Mouse (Mus musculus) midbrain, embryonic 14.5 days (tissue): ENCODE results near the gene Ccm2l. TPM values are rescaled to one million over a fixed set of nuclear protein-coding genes. Genes with fewer than 3 reads are reported as not detected.

Experiments used
- ATAC-seq: fragments of 200-750 bp; cut with Nextera tagmentation; 2 replicates; pipeline ENCODE4 v1.8.0; 2017; ENCODE audit warnings: moderate number of reproducible peaks, moderate library complexity; ENCODE audit not compliant: low FRiP score, low TSS enrichment
- DNase-seq: peaks from one replicate; pipeline ENCODE4 v3.0.0-alpha.2; 2015
- H3K27ac ChIP-seq: fragments of 300-500 bp; sonication (generic); replicated peaks from 2 replicates; pipeline ENCODE4 v1.5.1; 2014; ENCODE audit warnings: mild to moderate bottlenecking, low read depth, low read length, moderate library complexity
- H3K27me3 ChIP-seq: fragments of 300-500 bp; sonication (generic); 2 replicates; pipeline ENCODE4 v1.6.1; 2014; ENCODE audit warnings: low read length, control low read depth, mixed read lengths; ENCODE audit not compliant: control insufficient read depth, insufficient read depth
- H3K36me3 ChIP-seq: fragments of 300-500 bp; sonication (generic); 2 replicates; pipeline ENCODE4 v1.6.1; 2014; ENCODE audit warnings: low read length, control low read depth; ENCODE audit not compliant: control insufficient read depth, insufficient read depth
- H3K4me1 ChIP-seq: fragments of 300-500 bp; sonication (generic); 2 replicates; pipeline ENCODE4 v1.6.1; 2014; ENCODE audit warnings: mild to moderate bottlenecking, antibody characterized with exemption, low read length, control low read depth; ENCODE audit not compliant: control insufficient read depth, insufficient read depth
- H3K4me2 ChIP-seq: fragments of 300-500 bp; sonication (generic); 2 replicates; pipeline ENCODE4 v1.6.1; 2014; ENCODE audit warnings: mild to moderate bottlenecking, low read length, moderate library complexity
- H3K4me3 ChIP-seq: fragments of 300-500 bp; sonication (generic); replicated peaks from 2 replicates; pipeline ENCODE4 v1.5.1; 2014; ENCODE audit warnings: low read depth, low read length
- H3K9ac ChIP-seq: fragments of 300-500 bp; sonication (generic); replicated peaks from 2 replicates; pipeline ENCODE4 v1.6.1; 2014; ENCODE audit warnings: mild to moderate bottlenecking, low read length, moderate library complexity
- H3K9me3 ChIP-seq: fragments of 300-500 bp; sonication (generic); 2 replicates; pipeline ENCODE4 v1.6.1; 2016; ENCODE audit warnings: low read length, control low read depth, mixed read lengths; ENCODE audit not compliant: control insufficient read depth
- WGBS: fragments of 180-500 bp; shearing (Covaris S2); extraction: QIAGEN DNeasy Blood & Tissue Kit; methylation state at CpG from one replicate; pipeline ENCODE4 v1.1.7; 2014; 5-methylcytosine and 5-hydroxymethylcytosine counted together
- polyA plus RNA-seq: library from polyadenylated mRNA; unstranded; fragments of >200 nt; fragmentation: Nextera tagmentation; extraction: Ambion mirVana; gene quantifications from 2 replicates; pipeline ENCODE4 v1.2.1, GENCODE M21; 2014

The Ccm2l gene
- polyA plus RNA-seq, 1 experiment from 2014 or later: 2.0 TPM

GRCm38 (mm10) chr2:153047828-153048465 lies 17.8 kb upstream of the Ccm2l start:
- 0 out of 2 replicates have a peak, but pooled peaks cover under 1% of the 10 kb centered on the region for H3K36me3 ChIP-seq
- H3K27me3 ChIP-seq: peaks cover 16% of the 10 kb centered on the region; the same call in 1 of the 2 replicates
- peaks cover 18% of the 10 kb centered on the region; the same call in 1 of the 2 replicates for H3K4me1 ChIP-seq
- no peak for ATAC-seq
- H3K4me2 ChIP-seq: no peak overlapping the region
- H3K9ac ChIP-seq: no peak overlapping the region
- 39% methylated on average over 17 of the region's 17 CpGs for WGBS
- peak; percentile 66 for DNase-seq
- no peaks in the 10 kb centered on the region for H3K9me3 ChIP-seq
- H3K27ac ChIP-seq: 0 out of 2 replicates have a peak overlapping the region, but pooled peaks have one; percentile 53
- H3K4me3 ChIP-seq: no peak overlapping the region

GRCm38 (mm10) chr2:153049288-153049996 lies 16.3 kb upstream of the Ccm2l start:
- H3K4me2 ChIP-seq: no peak overlapping the region
- DNase-seq: peak; percentile 69
- H3K27me3 ChIP-seq: peaks cover 16% of the 10 kb centered on the region; the same call in 1 of the 2 replicates
- peaks cover 18% of the 10 kb centered on the region; the same call in 1 of the 2 replicates for H3K4me1 ChIP-seq
- peaks cover 8% of the 10 kb centered on the region for H3K36me3 ChIP-seq
- WGBS: 39% methylated on average over 9 of the region's 9 CpGs
- peak overlapping the region; percentile 53 for H3K27ac ChIP-seq
- ATAC-seq: peak; percentile 59
- H3K9ac ChIP-seq: no peak overlapping the region
- H3K9me3 ChIP-seq: no peaks in the 10 kb centered on the region
- no peak overlapping the region for H3K4me3 ChIP-seq

DNA sequence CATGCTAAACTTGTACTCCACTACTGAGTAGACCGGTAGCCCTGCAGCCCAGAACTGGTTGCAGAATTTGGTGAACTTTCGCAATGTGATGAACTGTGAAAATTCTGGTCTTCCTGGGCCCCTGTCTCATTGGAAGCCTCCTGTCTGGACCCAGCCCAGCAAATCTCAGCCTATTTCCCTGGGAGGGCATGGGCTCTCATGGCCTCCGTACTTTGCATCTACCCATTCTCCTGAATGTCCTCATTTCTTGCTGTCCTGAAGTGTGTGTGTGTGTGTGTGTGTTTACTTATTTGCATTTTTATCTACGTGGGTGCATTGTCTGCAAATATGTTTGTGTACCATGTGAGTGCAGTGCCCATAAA lies 15.8 kb upstream of the Ccm2l start:
- DNase-seq: no peak
- H3K27ac ChIP-seq: no peak overlapping the region
- no peak overlapping the region for H3K9ac ChIP-seq
- H3K4me2 ChIP-seq: no peak overlapping the region
- H3K9me3 ChIP-seq: no peaks in the 10 kb centered on the region
- peaks cover 18% of the 10 kb centered on the region; the same call in 1 of the 2 replicates for H3K4me1 ChIP-seq
- H3K4me3 ChIP-seq: no peak overlapping the region
- 87% methylated on average over 4 of the region's 4 CpGs for WGBS
- H3K27me3 ChIP-seq: peaks cover 16% of the 10 kb centered on the region; the same call in 1 of the 2 replicates
- ATAC-seq: no peak
- peaks cover 14% of the 10 kb centered on the region for H3K36me3 ChIP-seq

DNA sequence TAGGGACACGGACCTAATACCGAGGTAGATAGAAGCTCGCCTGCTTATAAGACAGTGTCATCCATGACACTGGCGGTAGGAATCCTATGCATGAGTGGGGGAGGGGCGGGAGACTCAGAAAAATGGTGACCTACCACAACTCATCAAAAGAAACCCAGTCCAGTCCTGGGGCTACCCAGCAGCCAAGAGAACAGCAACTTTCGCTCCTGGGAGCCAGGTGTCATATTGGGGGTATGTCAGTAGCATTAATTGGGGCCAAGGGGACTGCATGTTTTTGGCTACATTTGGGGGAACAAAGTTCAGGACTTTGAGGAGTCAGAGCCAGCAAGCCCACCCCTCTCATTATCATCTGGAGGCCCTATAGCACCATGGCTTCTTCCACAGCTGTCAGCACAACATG lies 14.7 kb upstream of the Ccm2l start:
- DNase-seq (no peak), ATAC-seq (no peak)
- peaks cover 20% of the 10 kb centered on the region for H3K36me3 ChIP-seq
- WGBS: 86% methylated on average over 6 of the region's 6 CpGs
- no peak overlapping the region for H3K27ac ChIP-seq
- no peak overlapping the region for H3K4me3 ChIP-seq
- peaks cover 15% of the 10 kb centered on the region; the same call in 1 of the 2 replicates for H3K4me1 ChIP-seq
- no peak overlapping the region for H3K4me2 ChIP-seq
- no peak overlapping the region for H3K9ac ChIP-seq
- peaks cover 16% of the 10 kb centered on the region; the same call in 1 of the 2 replicates for H3K27me3 ChIP-seq
- no peaks in the 10 kb centered on the region for H3K9me3 ChIP-seq

DNA sequence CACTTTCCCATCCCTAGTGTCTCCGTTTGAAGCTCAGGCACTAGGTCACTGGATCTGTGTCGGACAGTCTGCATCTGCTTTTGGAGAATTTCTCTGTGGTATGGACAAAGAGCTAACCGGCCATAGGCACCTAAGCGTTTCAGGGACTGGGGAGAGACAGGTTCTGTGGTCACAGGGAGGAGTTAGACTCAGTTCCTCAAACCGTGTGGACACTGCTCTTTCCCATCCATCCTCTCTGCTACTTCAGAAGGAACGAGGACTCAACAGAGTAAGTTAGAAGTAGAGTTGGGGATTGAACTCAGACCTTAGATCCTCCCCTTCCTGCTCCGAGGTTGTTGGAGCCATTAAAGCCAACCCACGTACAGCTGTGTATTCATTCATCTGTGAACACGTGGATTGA lies 14.2 kb upstream of the Ccm2l start:
- Histone ChIP-seq H3K27ac (no peak overlapping the region), H3K4me3 (no peak overlapping the region), H3K4me2 (no peak overlapping the region), H3K9ac (no peak overlapping the region), H3K9me3 (no peaks in the 10 kb centered on the region), H3K36me3 (peaks cover 24% of the 10 kb centered on the region), H3K27me3 (peaks cover 16% of the 10 kb centered on the region; the same call in 1 of the 2 replicates), H3K4me1 (peaks cover 13% of the 10 kb centered on the region; the same call in 1 of the 2 replicates)
- ATAC-seq (no peak), DNase-seq (no peak)
- 82% methylated on average over 9 of the region's 9 CpGs for WGBS

DNA sequence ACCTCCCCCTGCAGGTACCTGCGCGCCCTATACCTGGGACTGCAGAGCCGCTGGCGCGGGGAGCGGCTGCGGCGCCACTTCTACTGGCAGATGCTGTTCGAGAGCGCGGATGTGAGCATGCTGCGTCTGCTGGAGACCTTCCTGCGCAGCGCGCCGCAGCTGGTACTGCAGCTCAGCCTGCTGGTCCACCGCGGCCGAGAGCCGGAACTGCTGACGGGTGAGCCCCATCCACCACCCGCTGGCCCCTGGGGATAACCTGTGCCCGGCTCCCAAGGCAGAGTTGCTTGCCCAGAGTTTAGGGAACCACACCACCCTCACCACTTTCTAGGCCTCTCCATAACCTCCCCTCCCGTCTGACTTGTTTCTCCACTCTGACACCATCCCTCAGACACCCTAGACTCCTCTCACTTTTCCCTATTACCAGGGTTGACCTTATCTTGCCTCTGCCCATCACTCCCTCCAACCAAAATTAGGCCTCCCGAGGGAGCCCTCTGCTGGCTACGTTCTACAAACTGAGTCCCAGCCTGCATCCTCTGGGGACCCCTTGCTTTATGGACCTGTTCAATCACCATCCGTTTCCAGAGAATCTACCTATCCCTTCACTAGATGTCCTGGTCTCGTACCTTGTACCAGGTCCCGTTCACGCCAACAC lies 12.9 kb upstream of the Ccm2l start:
- Histone ChIP-seq H3K36me3 (peaks cover 25% of the 10 kb centered on the region), H3K9ac (no peak overlapping the region), H3K27ac (no peak overlapping the region), H3K9me3 (no peaks in the 10 kb centered on the region), H3K4me1 (peaks cover 12% of the 10 kb centered on the region; the same call in 1 of the 2 replicates), H3K4me3 (no peak overlapping the region), H3K4me2 (no peak overlapping the region), H3K27me3 (peaks cover 16% of the 10 kb centered on the region; the same call in 1 of the 2 replicates)
- ATAC-seq (no peak), DNase-seq (peak; percentile 49)
- 12% methylated on average over 30 of the region's 30 CpGs for WGBS

DNA sequence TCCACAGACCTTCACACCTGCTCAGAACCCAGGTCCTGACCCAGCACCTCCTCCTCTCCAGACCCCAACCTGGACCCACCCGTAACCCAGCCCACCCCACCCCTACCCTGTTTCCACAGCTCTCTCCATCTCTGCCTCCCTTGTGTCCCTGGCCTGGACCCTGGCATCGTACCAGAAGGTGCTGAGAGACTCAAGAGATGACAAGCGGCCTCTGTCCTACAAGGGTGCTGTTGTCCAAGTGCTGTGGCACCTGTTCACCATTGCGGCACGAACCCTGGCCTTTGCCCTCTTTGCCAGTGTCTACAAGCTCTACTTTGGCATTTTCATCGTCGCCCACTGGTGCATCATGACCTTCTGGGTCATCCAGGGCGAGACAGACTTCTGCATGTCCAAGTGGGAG lies 11.9 kb upstream of the Ccm2l start:
- no peak for ATAC-seq
- no peak overlapping the region for H3K9ac ChIP-seq
- WGBS: 89% methylated on average over 8 of the region's 8 CpGs

GRCm38 (mm10) chr2:153055270-153055920 lies 10.4 kb upstream of the Ccm2l start:
- no peak for ATAC-seq

More for the DNA sequence above, 11.9 kb upstream of the Ccm2l start:
- H3K4me1 ChIP-seq: peaks cover 8% of the 10 kb centered on the region; the same call in 1 of the 2 replicates
- no peaks in the 10 kb centered on the region for H3K9me3 ChIP-seq
- H3K27me3 ChIP-seq: peaks cover 16% of the 10 kb centered on the region; the same call in 1 of the 2 replicates
- no peak for DNase-seq
- H3K27ac ChIP-seq: no peak overlapping the region
- H3K36me3 ChIP-seq: peaks cover 25% of the 10 kb centered on the region
- H3K4me3 ChIP-seq: no peak overlapping the region
- H3K4me2 ChIP-seq: no peak overlapping the region

More at GRCm38 (mm10) chr2:153055270-153055920, 10.4 kb upstream of the Ccm2l start:
- no peak for DNase-seq
- Histone ChIP-seq H3K9me3 (no peaks in the 10 kb centered on the region), H3K27me3 (peaks cover 16% of the 10 kb centered on the region; the same call in 1 of the 2 replicates), H3K36me3 (peaks cover 25% of the 10 kb centered on the region), H3K4me2 (no peak overlapping the region), H3K27ac (no peak overlapping the region), H3K4me1 (no peaks in the 10 kb centered on the region), H3K9ac (no peak overlapping the region), H3K4me3 (no peak overlapping the region)
- WGBS: 57% methylated on average over 6 of the region's 6 CpGs
